ENCODE assay signal across 7 mouse cellular contexts in genomic region chr5:99630087-99630486, GRCm38 (mm10).
DNase-seq lines count a peak whose midpoint lies in the region.

No protein-coding gene starts in this region.

- DNase-seq in layer of hippocampus, adult 11-12 months (ENCODE audit: low spot score), result peak; percentile 42
- no peak for DNase-seq in layer of hippocampus, postnatal 14 days (ENCODE audit: low spot score in 2 of 2)
- DNase-seq in R1 (ENCODE audit: low read depth, low spot score), result peak; percentile 78
- peak; percentile 34 for DNase-seq in cerebellum, adult 8-10 months
- DNase-seq in lung, postnatal 10 days, result peak; percentile 48
- peak; percentile 29 for DNase-seq in thymus, postnatal 25 days
- DNase-seq in urinary bladder, postnatal 4 days (ENCODE audit: low spot score in 2 of 2), result no peak

Comparison
In these comparisons a context has a peak if more than half of its experiments do, and no peak if none do; other contexts are left out.
1. DNase-seq: peak in layer of hippocampus, adult 11-12 months (single experiment), R1 (single experiment), cerebellum, adult 8-10 months (single experiment), lung, postnatal 10 days (single experiment) and thymus, postnatal 25 days (single experiment); none in layer of hippocampus, postnatal 14 days (0 of 2) and urinary bladder, postnatal 4 days (0 of 2).